Mouse (Mus musculus) kidney, postnatal 0 days (tissue): ENCODE data around the gene Olfr25. TPM values are rescaled to one million over a fixed set of nuclear protein-coding genes. Genes with fewer than 3 reads are reported as not detected.

Source experiments
- ATAC-seq: fragments of 200-750 bp; cut with Nextera tagmentation; replicated peaks from 2 replicates; pipeline ENCODE4 v1.8.0; 2017; ENCODE audit warnings: low read depth, moderate number of reproducible peaks, moderate TSS enrichment, moderate library complexity; ENCODE audit not compliant: low FRiP score
- DNase-seq: peaks from one replicate; pipeline ENCODE4 v3.0.0-alpha.2; 2016; ENCODE audit warnings: low spot score
- H3K27ac ChIP-seq: fragments of 300-500 bp; sonication (generic); 2 replicates; pipeline ENCODE4 v1.5.1; 2014; ENCODE audit warnings: mild to moderate bottlenecking
- H3K27me3 ChIP-seq: fragments of 300-500 bp; sonication (generic); 2 replicates; pipeline ENCODE4 v1.6.1; 2014; ENCODE audit warnings: low read length, mixed read lengths; ENCODE audit not compliant: insufficient read depth
- H3K36me3 ChIP-seq: fragments of 300-500 bp; sonication (generic); 2 replicates; pipeline ENCODE4 v1.6.1; 2014; ENCODE audit warnings: low read length, mixed read lengths; ENCODE audit not compliant: insufficient read depth
- H3K4me1 ChIP-seq: fragments of 300-500 bp; sonication (generic); replicated peaks from 2 replicates; pipeline ENCODE4 v1.6.1; 2014; ENCODE audit warnings: antibody characterized with exemption, low read length, mixed read lengths; ENCODE audit not compliant: insufficient read depth
- H3K4me2 ChIP-seq: fragments of 300-500 bp; sonication (generic); 2 replicates; pipeline ENCODE4 v1.6.1; 2014; ENCODE audit warnings: mild to moderate bottlenecking, low read length, moderate library complexity, mixed read lengths
- H3K4me3 ChIP-seq: fragments of 300-500 bp; sonication (generic); replicated peaks from 2 replicates; pipeline ENCODE4 v1.5.1; 2014; ENCODE audit warnings: low read depth, low read length
- H3K9ac ChIP-seq: fragments of 300-500 bp; sonication (generic); 2 replicates; pipeline ENCODE4 v1.6.1; 2014; ENCODE audit warnings: low read depth, low read length
- H3K9me3 ChIP-seq: fragments of 300-500 bp; sonication (generic); replicated peaks from 2 replicates; pipeline ENCODE4 v1.6.1; 2016; ENCODE audit warnings: low read length, inconsistent platforms, mixed read lengths
- CTCF ChIP-seq: IDR thresholded peaks from 2 replicates; pipeline ENCODE4 v1.5.1; 2016; ENCODE audit warnings: antibody characterized with exemption, low read depth, mild to moderate bottlenecking, moderate library complexity
- WGBS: fragments of 180-500 bp; shearing (Covaris S2); extraction: QIAGEN DNeasy Blood & Tissue Kit; methylation state at CpG from one replicate; pipeline ENCODE4 v1.1.7; 2014; 5-methylcytosine and 5-hydroxymethylcytosine counted together
- polyA plus RNA-seq: library from polyadenylated mRNA; unstranded; fragments of >200 nt; fragmentation: Nextera tagmentation; extraction: Ambion mirVana; gene quantifications from 2 replicates; pipeline ENCODE4 v1.2.1, GENCODE M21; 2015

The Olfr25 gene
- polyA plus RNA-seq, result not detected in 2 replicates

DNA sequence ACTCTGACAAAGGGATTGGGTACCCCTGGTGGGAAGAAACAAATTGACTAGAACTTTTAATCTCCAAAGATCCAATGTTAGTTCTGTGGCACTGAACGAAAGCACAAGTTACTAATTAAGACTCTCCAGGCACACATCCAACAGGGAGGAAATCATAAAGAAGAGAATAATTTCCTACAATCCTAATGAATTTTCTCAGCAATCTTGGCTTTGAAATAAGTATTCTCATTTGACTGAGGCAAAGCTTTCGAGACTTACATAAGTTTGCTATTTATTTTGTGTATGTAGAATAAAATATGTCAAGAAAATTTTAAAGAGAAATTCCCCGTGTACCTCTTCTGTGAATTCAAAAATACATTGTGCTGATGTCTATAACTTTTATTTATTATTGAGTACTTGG lies at the start of gene Olfr25:
Gene Olfr25, plus strand, starts transcription at position 301 of the 400 bp plus-strand sequence.
- Histone ChIP-seq H3K4me1 (no peaks in the 10 kb centered on the region), H3K27me3 (no peaks in the 10 kb centered on the region), H3K9me3 (no peaks in the 10 kb centered on the region), H3K36me3 (no peaks in the 10 kb centered on the region), H3K27ac (no peak within 1 kb of the TSS), H3K4me3 (no peak within 1 kb of the TSS), H3K9ac (no peak within 1 kb of the TSS), H3K4me2 (no peak within 1 kb of the TSS)
- WGBS, result 72% methylated on average over 3 of the region's 3 CpGs
- no peak for TF ChIP-seq CTCF
- no peak for DNase-seq
- ATAC-seq, result no peak

DNA sequence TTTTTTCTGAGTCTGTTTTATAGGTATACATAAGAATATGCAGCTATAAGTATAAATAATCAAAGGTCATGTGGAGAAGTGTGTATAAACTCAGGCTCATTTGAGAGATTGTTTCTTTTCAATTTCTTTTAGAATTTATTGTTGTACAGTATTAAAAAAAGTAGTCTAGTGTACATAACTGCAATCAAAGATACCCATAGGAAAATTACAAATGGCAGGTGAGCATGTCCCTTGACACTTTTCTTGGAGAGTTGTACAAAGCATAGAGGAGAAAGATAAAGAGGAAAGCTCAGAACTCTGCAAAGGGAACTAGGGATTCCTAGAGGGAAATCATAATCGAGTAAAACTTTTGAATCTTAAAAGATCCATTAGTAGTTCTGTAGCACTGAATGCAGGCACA lies 38.1 kb upstream of the Olfr25 start, which contains the start of gene Olfr896-ps1:
Gene Olfr896-ps1, plus strand, starts transcription at position 301 of the 400 bp plus-strand sequence.
- Histone ChIP-seq H3K4me1 (no peaks in the 10 kb centered on the region), H3K27ac (no peak within 1 kb of the TSS), H3K9ac (no peak within 1 kb of the TSS), H3K4me2 (no peak within 1 kb of the TSS), H3K9me3 (no peaks in the 10 kb centered on the region), H3K4me3 (no peak within 1 kb of the TSS), H3K27me3 (no peaks in the 10 kb centered on the region), H3K36me3 (no peaks in the 10 kb centered on the region)
- DNase-seq, result no peak
- TF ChIP-seq CTCF, result no peak
- 86% methylated on average over 1 of the region's 1 CpGs for WGBS
- ATAC-seq, result no peak

DNA sequence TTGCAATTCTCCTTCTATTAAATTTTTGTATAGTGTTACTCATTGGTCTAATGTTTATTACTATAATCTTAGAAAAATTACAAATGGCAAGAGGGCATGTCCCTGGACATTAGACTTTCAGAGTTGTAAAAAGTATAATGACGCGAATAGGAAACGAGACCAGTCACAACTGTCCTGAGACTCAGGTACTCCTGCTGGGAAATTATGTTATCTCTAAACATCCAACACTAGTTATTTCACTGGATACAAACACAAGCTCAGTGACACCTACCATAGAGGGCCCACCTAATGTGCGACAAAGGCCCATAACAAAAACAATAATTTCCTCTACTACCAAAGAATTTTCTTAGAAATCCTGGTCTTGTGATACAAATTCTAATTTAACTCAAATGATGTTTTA lies 19.3 kb downstream of the Olfr25 start, which contains the start of gene Olfr898:
Gene Olfr898, plus strand, starts transcription at position 301 of the 400 bp plus-strand sequence.
- no peaks in the 10 kb centered on the region for H3K9me3 ChIP-seq
- H3K4me2 ChIP-seq, result no peak within 1 kb of the TSS
- H3K36me3 ChIP-seq, result no peaks in the 10 kb centered on the region
- H3K4me3 ChIP-seq, result no peak within 1 kb of the TSS
- WGBS, result 96% methylated on average over 4 of the region's 4 CpGs
- H3K27ac ChIP-seq, result no peak within 1 kb of the TSS
- no peak for TF ChIP-seq CTCF
- ATAC-seq (no peak), DNase-seq (no peak)
- H3K9ac ChIP-seq, result no peak within 1 kb of the TSS
- H3K4me1 ChIP-seq, result no peaks in the 10 kb centered on the region
- H3K27me3 ChIP-seq, result no peaks in the 10 kb centered on the region

DNA sequence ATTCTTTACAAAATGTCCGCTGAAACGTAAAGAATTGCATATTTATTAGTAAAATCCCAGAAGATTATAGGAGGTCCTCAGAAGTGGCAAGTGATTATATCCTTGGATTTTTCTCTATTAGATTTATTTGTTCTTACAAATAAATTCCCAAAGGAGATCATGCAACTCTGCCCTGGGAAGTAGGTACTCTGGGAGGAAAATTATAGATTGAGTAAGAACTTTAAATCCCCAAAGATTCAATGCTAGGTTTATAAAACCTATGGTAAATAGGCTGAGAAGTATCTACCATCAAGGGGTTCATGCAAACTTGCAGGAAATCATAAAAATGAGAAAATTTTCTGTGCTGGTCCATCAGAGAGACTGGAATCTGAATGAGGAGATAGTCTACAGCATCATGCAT lies 37.7 kb downstream of the Olfr25 start, which contains the start of gene Olfr250:
Gene Olfr250, plus strand, starts transcription at position 301 of the 400 bp plus-strand sequence.
- H3K9ac ChIP-seq, result no peak within 1 kb of the TSS
- 91% methylated on average over 2 of the region's 2 CpGs for WGBS
- H3K27me3 ChIP-seq, result no peaks in the 10 kb centered on the region
- H3K4me3 ChIP-seq, result no peak within 1 kb of the TSS
- H3K4me1 ChIP-seq, result no peaks in the 10 kb centered on the region
- H3K36me3 ChIP-seq, result no peaks in the 10 kb centered on the region
- no peaks in the 10 kb centered on the region for H3K9me3 ChIP-seq
- H3K4me2 ChIP-seq, result no peak within 1 kb of the TSS
- ATAC-seq (no peak), DNase-seq (no peak)
- no peak within 1 kb of the TSS for H3K27ac ChIP-seq
- no peak for TF ChIP-seq CTCF

DNA sequence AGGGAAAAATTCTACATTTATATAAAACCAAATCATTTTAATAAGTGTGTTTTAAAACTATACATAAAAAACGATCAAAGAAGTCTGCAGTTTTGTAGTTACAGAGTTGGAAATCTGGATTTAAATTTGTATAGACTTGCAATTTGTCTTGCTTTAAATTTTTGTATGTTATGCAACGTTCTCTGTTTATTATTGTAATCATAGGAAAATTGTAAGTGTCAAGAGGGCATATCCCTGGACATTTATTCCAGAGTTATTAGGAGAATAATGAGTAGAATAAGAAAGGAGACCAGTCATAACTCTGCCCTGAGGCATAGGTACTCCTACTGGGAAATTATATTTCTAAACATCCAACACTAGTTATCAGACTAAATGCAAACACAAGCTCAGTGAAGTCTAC lies 47.9 kb downstream of the Olfr25 start, which contains the start of gene Olfr251:
Gene Olfr251, plus strand, starts transcription at position 301 of the 400 bp plus-strand sequence.
- Histone ChIP-seq H3K27ac (no peak within 1 kb of the TSS), H3K9ac (no peak within 1 kb of the TSS), H3K27me3 (no peaks in the 10 kb centered on the region), H3K36me3 (no peaks in the 10 kb centered on the region), H3K4me1 (no peaks in the 10 kb centered on the region), H3K4me2 (no peak within 1 kb of the TSS), H3K4me3 (no peak within 1 kb of the TSS), H3K9me3 (no peaks in the 10 kb centered on the region)
- DNase-seq (no peak), ATAC-seq (no peak)
- 65% methylated on average over 2 of the region's 2 CpGs for WGBS
- TF ChIP-seq CTCF, result no peak

Other genes starting within 250 kb of the Olfr25 start
- gene Olfr887, start 245.0 kb upstream of the Olfr25 start, polyA plus RNA-seq, result not detected in 2 replicates
- not detected in 2 replicates for gene Olfr888, start 220.9 kb upstream of the Olfr25 start, polyA plus RNA-seq
- 0.03 TPM in 1 of 2 replicates, not detected in the other for gene Olfr889, start 213.9 kb upstream of the Olfr25 start, polyA plus RNA-seq
- gene Olfr890, start 186.5 kb upstream of the Olfr25 start, polyA plus RNA-seq, result not detected in 2 replicates
- not detected in 2 replicates for gene Olfr891, start 148.2 kb upstream of the Olfr25 start, polyA plus RNA-seq
- not detected in 2 replicates for gene Olfr893, start 120.7 kb upstream of the Olfr25 start, polyA plus RNA-seq
- not detected in 2 replicates for gene Olfr894, start 111.0 kb upstream of the Olfr25 start, polyA plus RNA-seq
- gene Olfr143, start 76.3 kb upstream of the Olfr25 start, polyA plus RNA-seq, result not detected in 2 replicates
- gene Olfr895, start 61.2 kb upstream of the Olfr25 start, polyA plus RNA-seq, result not detected in 2 replicates
- not detected in 2 replicates for gene Olfr896-ps1, start 38.0 kb upstream of the Olfr25 start, polyA plus RNA-seq
- not detected in 2 replicates for gene Olfr898, start 19.4 kb downstream of the Olfr25 start, polyA plus RNA-seq
- gene Olfr250, start 37.8 kb downstream of the Olfr25 start, polyA plus RNA-seq, result not detected in 2 replicates
- gene Olfr251, start 48.0 kb downstream of the Olfr25 start, polyA plus RNA-seq, result not detected in 2 replicates
- not detected in 2 replicates for gene Olfr147, start 72.6 kb downstream of the Olfr25 start, polyA plus RNA-seq
- gene Olfr901, start 100.4 kb downstream of the Olfr25 start, polyA plus RNA-seq, result not detected in 2 replicates
- gene Olfr902, start 118.6 kb downstream of the Olfr25 start, polyA plus RNA-seq, result not detected in 2 replicates
- not detected in 2 replicates for gene Olfr904, start 134.1 kb downstream of the Olfr25 start, polyA plus RNA-seq
- gene Olfr905, start 142.0 kb downstream of the Olfr25 start, polyA plus RNA-seq, result not detected in 2 replicates
- gene Olfr906, start 158.0 kb downstream of the Olfr25 start, polyA plus RNA-seq, result not detected in 2 replicates
- gene Olfr907, start 166.7 kb downstream of the Olfr25 start, polyA plus RNA-seq, result not detected in 2 replicates
- not detected in 2 replicates for gene Olfr911-ps1, start 192.5 kb downstream of the Olfr25 start, polyA plus RNA-seq
- not detected in 2 replicates for gene Olfr910, start 208.8 kb downstream of the Olfr25 start, polyA plus RNA-seq